Mouse (Mus musculus): Measurements from ENCODE around the gene Myh11.

- TF ChIP-seq EP300 (IDR thresholded peaks at IDR 0.05; ENCODE audit: insufficient read depth, low read depth, low read length) = no peak
- TF ChIP-seq POLR2A (IDR thresholded peaks at IDR 0.05; ENCODE audit: insufficient read depth, low read depth, low read length) = no peak
These were observed 131.4 kb downstream of the Myh11 start for GRCm38 (mm10) chr16:14159746-14160131.
